Mouse (Mus musculus) spleen, postnatal 4 days (tissue): Measurements from ENCODE around the gene Hif1an.

Experiments used
- DNase-seq, 2 experiments: peaks; one replicate each; pipeline ENCODE4 v3.0.0; 2022; ENCODE audit warnings: low spot score in 2 of 2

Hif1an gene

DNA sequence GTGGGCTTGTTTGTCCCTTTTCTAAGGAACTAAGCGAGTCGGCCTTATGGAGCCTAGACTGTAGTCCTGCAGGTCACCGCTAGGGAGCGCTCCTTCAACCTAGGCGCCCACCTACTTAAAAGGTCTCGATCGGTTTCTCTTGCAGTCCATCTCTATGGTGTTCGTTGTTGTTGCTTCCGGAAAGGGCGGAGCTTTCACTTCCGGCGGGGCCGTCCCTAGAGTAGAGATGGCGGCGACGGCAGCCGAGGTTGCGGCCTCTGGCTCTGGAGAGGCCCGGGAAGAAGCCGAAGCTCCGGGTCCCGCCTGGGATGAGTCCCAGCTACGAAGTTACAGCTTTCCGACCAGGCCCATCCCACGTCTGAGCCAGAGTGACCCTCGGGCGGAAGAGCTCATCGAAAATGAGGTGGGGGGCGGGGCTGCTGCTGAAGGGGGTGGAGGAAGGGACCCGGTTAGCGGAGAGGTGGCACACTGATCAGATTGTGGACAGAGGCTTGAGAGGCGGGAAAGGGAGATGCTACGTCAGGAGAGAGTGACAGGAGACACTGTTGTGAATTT lies at the start of gene Hif1an:
Gene Hif1an (plus strand): TSS at position 199 of the 555 bp plus-strand sequence.
- DNase-seq, result peak; percentile 94 to 98

DNA sequence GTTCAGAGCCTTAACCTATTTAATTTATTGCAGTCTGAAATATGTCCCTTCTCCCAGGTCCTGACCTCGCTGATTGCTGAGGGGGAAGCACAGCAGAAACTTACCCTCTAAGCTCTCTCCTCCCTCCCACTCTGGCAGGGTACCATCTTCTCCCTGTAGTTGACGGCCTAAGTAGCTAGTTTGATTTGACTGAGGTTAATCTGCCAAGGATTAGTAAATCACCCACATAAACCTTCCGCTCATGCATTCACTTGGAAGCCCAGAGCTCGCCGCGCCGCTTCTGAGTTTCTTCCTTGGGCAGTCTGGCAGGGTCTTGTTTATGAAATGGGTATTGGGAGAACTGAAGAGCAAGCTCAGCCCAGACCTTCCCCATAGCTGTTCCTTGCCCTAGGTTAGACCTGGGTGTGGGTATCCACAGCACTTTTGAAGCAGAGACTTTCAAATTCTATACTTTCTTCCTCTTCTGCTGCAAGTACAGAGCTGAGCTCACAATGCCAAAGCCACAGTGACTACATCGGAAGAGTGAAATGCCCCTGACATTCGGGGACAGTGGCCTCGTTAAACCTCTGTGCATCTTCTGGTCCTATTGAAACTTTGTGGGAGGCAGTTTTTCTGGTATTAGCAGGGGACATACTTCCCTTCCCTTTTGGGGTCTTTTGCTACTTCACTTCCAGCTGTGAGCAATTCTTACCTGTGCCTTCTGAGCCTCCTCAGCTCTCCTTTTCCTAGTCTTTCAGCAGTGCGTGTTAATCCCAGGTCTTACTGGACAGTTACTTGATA lies 49.4 kb upstream of the Hif1an start:
- DNase-seq, result no peak

DNA sequence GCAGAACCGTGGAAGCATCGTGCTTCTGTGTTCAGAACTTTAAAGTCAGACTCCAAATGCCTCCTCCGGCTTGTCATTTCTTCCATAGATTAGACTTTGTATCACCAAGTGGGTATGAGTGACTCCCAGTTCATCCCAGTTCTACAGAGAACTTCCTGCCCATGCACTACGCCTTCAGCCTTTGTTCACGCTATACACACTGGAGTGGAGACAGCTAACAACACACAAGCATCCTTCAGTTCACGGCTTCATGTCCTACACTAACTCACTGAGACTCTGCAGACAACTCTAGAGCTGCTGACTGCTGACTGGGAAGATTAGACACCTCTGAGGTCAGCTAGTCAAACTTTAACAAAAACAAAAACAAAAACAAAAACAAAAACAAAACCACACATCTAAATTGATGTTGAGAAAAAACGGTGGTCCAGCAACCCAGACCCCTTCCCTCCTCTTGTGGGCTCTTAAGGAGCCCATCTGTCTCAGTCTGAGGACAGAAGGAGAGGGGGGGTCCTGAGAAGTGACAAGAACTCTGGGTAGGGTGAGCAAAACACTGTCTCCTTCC lies 48.6 kb upstream of the Hif1an start:
- no peak for DNase-seq

DNA sequence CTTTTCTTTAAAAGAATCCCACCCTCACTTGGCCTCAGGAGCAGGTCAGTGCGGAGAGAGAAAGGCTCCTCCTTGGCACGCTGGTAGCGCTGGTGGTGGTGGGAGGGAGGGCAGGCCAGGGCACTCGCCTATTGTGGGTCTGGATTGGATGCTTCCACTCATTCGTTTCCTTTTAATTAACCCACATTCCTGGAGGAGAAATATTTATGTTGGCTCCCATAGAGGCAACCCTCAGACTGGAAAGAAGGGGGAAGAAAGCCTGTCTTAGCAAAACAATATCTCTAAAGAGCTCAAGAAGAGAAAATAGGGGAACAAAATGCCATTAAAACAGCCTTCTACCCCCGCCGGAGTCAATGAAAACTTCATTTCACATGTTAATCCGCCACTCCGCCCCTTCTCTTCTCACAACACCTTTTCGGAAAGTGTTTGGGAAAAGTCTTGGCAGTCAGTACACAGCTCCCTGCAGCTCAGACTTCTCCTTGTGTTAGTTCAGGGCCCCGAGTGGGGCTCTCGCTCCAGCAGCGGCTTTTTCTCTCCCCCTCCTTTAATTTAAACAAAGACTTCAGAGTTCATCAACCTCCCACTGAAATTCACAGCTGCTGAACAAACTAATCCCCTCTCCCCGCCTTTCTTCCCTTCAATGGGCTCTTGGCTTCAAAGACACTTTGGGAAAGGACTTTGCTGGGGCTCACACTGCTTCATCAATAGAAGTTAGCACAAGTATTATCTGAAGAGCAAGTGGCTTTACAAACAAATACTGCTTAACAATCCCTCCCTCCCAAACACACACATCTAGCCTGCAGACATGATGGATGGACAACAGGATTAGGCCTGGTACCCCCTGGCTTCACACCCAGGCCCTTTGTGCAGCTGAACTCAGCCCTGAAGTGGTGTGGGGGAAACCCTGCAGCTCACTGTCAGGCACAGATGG lies 47.9 kb upstream of the Hif1an start:
- DNase-seq, result no peak

DNA sequence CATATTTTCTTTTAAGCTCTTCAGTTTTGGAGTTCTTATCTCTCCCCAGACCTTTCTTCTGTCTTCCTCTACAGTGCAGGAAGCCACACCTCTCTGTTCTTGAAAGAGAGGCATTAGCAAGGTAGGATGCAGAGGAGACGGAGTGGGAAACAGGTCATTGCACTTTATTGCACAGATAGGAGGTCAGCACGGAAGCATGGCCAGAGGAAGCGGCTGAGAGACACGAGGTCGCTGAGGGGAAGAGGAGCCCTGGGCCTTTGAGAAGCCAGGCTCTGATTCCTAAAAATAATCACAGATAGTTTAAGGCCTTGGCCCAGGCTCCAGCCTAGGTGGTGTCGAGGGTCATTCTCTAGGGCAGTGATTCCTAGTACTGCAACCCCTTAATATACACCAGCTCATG lies 46.9 kb upstream of the Hif1an start:
- no peak for DNase-seq

DNA sequence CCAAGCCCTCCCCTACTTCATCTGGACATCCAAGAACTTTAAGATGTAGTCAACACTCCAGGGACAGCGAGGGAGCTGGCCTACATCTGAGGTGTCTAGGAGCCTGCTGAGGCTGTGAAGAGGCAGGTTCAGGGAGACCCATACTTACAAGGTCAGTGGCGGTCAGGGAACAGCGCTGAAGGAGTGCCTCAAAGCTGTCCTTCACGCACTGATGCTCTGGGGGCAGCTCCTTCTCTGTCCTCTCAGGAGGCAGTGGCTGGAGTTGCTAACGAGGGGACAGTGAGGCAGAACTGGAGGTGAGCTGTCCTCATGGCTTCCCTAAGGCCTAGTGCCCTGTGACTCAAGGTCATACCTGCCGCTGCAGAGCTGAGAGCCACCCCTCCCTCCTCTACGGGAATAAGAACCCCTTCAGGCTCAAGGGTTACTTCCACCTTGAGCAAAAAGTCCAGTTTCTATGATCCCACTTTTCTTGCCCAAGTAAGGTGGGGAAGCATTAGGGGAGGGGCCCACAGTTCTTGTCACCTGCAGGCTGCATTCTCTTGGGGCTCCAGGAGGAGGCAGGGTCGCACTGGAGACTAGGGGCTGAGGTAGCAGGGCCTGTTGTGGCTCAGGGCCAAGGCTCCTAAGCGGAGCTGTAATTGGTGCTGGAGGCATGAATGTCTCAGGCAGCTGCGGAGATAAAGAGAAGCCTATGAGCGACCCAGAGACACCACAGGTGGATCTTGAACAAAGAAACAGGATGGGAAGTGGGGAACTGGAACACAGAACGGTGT lies 44.5 kb upstream of the Hif1an start:
- DNase-seq, result no peak

DNA sequence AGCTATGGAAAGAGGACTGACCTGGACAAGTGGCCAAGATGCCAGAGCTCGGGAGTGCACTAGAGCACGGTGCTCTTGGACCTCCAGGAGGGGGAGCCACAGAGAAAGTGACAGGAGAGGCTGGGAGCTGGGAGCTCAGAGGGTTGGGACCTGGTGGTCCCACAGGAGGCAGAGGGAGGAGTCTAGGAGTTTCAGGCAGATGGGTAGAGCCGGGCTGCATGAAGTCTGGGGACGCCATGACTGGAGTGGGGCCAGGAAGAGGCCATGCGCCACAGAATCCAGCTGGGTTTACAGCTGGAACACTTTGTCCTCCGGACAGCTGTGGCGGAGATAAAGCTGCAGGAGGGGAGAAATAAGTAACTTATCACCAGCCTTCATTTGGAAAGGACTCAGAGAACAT lies 43.5 kb upstream of the Hif1an start:
- no peak for DNase-seq

DNA sequence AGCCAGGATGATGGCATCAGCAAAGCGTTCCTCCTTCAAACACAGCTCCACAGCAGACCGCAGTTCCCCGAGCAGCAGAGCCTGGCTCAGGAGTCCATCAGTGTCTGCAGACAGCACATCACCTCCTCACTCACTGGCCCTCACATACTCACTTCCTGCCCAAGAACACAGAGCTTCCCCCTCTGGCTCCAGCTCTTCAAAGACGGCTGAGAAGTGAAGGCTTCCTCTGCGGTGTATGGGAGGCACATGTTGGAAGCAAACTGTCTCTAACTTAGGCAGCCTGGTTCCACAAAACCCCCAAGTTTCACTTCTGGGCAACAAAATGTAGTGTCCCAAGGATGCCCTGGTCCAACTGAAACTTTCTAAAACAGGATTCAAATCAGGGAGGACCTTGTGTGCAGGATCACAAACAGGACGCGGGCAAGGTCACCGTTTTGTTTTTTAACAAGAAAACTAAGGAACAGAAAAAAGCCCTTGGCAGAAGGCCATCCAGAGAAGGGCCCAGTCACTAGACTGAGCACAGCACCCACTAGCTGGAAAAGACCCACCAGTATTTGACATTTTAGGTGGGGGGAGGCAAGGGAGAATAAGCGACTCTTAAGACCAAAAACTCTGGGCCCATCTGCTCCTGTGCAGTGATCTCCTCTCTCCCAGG lies 37.0 kb upstream of the Hif1an start:
- no peak for DNase-seq

DNA sequence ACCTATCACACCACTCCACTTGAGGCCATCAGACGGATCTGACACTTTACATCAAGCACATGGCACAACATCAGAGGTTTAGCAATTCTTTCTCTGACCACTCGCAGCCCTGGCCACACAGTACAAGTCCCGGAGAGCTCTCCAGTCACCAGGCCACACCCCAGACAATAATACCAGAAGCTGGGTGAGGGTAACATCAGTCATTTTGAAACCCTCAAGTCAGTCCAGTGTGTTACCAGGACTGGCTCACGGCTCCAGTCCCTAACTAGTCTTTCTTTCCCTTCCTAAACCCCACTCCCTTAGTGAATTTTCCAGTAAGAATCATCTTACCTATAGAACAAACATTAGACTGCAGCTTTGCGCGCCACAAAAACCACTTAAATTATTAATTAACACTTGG lies 32.6 kb upstream of the Hif1an start:
- no peak for DNase-seq

DNA sequence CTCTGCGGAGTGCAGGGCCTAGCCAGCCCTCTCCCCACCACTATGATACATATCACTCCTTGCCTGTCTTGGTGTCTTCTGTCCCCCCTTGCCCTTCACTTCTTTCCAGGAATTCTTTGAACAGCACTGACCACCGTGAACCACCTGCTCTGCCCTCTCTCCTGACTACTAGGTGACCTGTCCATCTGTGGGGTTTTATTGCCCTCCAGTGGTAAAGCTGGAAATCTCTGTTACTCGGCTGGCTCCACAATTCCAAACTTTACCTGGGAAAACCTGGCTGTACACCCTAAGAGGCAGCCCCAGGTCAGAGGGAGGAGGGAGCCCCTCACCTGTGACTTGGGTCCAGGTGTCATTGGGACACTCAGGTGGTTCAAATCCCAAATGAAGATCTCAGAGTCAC lies 27.3 kb upstream of the Hif1an start:
- no peak for DNase-seq

DNA sequence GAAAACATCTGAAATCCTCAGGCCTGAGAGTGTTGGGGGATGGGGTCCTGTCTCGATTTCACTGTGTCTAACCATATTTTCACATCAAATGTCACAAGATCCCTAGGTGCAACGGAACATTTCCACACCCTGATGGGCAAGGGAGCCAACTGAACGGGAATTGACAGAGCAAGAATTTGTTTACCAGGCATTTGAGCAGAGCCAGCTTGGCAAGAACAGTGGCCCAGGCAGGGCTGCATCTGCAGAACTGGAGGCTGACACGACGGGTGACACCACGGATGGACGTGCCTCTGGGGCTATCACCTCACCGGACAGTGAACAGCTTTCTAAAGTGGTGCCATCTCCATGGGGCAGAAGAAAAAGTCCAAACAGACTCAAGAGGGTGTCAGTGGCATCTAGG lies 25.2 kb upstream of the Hif1an start:
- no peak for DNase-seq

DNA sequence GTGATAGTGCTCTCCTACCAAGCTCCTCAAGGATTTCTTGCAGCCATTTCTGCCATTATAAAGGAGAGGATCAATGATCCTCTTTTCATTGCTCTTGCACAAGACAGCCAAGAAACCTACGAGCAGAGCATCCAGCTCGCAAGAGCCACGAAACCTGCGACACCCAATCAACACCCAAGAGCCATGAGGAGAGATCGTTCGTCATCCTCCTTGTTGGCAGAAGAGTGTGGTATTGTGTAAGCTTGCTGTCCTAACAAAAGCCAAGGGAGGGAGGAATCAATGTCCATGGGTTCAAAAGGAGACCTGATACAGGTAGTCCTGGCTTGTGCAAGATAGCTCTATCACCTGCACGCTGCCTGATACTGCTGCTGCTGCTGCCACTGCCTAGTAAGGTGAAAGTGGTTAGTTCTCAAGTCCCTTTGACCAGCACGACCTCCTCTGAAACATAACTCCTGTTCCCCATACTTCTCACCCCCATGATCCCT lies 19.9 kb upstream of the Hif1an start:
- DNase-seq, result no peak

DNA sequence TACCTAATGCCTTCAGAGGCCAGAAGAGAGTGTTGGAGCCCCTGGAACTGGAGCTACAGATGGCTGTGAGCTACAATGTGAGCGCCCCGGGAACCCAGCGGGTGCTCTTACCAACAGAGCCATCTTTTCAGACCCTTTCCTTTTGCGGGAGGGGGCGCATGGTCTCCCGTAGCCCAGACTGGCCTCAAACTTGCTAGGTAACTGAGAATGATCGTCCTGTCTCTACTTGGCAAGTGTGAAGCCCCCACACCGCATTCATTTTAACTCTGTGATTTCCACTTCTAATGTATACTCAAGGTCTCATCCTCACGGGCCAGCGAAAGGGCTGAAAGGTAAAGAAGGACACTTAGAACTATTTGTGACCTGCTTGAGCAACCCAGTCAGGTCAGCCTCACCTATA lies 18.3 kb upstream of the Hif1an start:
- no peak for DNase-seq

DNA sequence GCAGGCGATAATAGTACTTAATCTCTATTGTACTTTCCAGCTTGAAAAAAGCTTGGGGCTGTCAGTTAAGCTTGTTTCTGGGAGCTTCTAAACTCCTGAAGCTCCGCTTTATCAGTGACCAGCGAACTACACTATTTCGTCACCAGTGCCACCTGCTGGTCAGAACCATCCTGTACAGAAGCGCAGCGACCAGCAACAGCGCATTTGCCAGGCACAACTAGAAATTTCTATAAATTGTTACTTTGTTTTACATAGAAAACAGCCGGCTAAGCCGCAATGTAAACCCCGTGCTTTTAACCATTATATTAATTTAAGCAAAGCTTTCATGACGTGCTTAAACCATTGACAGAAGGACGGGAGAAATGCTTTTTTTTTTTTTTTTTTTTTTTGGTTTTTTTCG lies 17.9 kb upstream of the Hif1an start:
- DNase-seq, result peak; percentile 75 to 87

DNA sequence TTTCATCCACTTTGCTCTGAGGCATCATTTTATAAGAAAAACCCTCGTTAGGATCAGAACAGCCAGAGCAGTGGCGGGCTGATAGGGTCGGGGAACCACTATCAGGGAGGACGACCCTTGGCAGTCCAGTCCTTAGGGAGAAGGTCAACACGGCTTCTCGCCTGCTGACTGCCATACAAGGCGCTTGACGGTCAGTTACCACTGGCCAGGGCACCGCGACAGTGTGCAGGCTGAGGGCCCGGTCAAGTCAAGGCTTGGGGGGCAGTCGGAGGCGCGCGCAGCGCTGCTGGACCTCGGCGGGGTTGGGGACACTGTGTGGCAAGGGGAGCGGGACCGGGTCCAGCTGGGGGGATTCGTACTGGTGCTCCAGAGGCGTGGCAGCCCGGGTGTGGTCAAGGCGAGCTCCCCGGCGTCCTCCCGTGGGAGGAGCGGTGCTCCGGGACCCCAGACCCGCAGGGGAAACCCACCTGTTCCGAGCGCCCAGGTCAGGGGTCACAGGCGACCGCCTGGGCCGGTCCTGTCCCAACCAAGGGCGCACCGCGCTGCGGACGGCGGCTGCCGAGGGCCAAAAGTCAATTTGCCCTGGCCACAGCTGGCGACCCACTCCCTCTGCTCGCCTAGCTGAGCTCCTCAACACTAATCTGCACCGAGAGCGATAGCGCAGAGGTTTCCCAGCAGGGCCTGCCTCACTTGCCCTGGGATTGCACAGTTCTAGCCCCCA lies 17.2 kb upstream of the Hif1an start, which contains the start of gene Sec31b:
Gene Sec31b (minus strand): TSS at position 544 of the 721 bp plus-strand sequence.
- DNase-seq, result peak; percentile 33 to 71

DNA sequence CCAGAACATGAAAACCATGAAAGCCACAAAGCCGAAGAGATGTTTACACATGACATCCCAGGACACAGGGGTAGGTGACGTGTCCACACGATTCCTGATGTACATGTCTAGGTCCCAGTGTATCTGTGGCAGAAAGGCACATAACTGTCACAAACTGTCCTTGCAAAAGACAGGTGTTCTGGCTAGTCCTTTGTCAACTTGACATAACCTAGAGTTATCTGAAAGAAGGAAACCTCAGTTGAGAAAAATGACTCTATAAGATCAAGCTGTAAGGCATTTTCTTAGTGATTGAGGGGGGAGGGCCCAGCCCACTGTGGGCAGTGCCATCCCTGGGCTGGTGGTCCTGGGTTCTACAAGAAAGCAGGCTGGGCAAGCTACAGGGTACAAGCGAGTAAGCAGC lies 9.9 kb upstream of the Hif1an start, which contains the start of gene Gm20538:
Gene Gm20538 (minus strand): TSS at position 101 of the 400 bp plus-strand sequence.
- DNase-seq, result no peak

DNA sequence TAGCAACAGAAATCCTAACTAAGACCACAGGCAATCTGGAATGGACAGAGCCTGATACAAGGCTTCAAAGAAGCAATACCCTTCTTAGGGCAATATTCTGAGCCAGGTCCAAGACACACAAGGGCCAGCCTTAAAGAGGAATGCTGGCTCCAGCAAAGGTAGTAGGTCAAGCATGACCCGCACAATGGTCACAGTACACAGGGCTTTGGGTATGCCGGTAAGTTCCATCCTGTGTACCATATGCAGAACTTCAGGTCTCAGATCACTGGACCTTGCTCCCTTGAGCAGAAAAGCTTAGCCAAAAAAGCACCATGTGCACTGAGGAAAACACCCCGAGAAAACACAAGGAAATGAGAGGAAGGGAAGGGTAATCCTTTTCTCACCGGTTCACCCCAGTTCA lies 9.4 kb upstream of the Hif1an start:
- DNase-seq, result no peak

DNA sequence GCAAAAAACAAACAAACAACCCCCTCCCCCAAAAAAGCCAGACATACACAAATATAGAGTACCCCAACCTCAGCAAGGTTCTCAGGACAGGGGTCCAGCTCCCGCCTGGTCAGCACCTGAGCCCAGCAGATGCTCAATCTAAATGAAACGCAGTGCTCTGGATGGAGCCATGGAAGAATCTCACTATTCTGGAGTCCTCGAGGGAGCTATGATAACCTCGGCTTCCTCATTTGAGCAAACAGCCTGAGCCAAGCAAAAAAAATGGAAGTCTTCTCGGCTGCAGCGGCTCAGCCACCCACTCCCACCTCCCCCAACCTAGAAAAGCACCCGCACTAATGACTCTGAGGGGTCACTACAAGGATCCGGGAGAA lies 8.2 kb upstream of the Hif1an start:
- no peak for DNase-seq

DNA sequence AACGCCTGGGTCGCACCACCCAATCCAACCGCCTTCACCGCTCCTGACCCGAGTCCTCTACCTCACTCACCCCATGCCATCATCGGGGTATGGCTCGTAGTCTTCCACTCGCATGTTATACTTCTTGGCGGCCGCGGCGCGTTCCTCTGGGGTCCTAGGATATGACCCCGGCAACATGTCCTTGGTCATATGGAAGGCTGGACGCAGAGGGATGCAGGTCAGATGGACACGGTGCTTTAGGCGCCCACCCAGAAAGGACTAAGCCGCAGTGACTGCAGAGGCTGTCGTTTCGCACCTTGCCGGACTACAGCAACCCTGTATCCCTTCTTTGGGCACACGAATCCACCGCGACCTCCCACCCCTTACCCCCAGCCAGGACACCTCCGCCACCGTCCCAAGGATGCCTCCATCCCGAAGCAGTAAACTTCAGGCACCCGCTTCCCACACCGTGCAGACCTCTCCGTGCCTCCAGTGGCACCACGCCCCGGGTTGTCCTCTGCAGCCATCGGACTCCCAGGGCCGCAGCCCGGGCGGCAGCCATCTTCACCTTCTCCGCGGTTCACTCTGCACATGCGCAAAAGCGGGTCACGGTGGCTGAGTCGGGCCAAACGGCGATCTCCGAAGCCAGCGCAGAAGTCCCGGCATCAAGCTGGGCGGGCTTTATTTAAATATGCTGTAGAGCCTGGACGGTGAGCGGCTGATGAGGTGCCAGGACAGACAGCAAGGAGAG lies 7.6 kb upstream of the Hif1an start, which contains the start of gene Ndufb8:
Gene Ndufb8 (minus strand): TSS at position 580 of the 730 bp plus-strand sequence.
- DNase-seq, result peak; percentile 95 to 99
